Comparison of ENCODE assay signal across 13 mouse cellular contexts in genomic region chr3:82350321-82350720, GRCm38 (mm10). TPM values are rescaled to one million over a fixed set of nuclear protein-coding genes. Genes with fewer than 3 reads are reported as not detected.
A peak's percentile ranks its signal among the peaks of the same experiment; 100 is the strongest.
DNase-seq lines count a peak whose midpoint lies in the region; ATAC-seq and TF ChIP-seq lines count a peak whose summit lies in the region.
"Had no signal": no experiment of that assay in that cellular context is flagged by ENCODE, and none has a peak within 500 bp of the region (broad histone marks: within the 10 kb centered on the region; RNA-seq: fewer than 3 reads in every experiment).

No protein-coding gene starts in this region.

- H3K9me3 ChIP-seq in embryonic facial prominence, embryonic 14.5 days (ENCODE audit: control insufficient read depth, low read length): no peaks in the 10 kb centered on the region
- H3K9me3 ChIP-seq in embryonic facial prominence, embryonic 10.5 days: no peaks in the 10 kb centered on the region
- no peaks in the 10 kb centered on the region for H3K9me3 ChIP-seq in hindbrain, postnatal 0 days (ENCODE audit: low read length)
- no peaks in the 10 kb centered on the region for H3K9me3 ChIP-seq in hindbrain, embryonic 10.5 days
- no peaks in the 10 kb centered on the region for H3K9me3 ChIP-seq in midbrain, embryonic 14.5 days (ENCODE audit: control insufficient read depth, low read length)
- H3K9me3 ChIP-seq in midbrain, embryonic 13.5 days: no peaks in the 10 kb centered on the region
- no peaks in the 10 kb centered on the region for H3K9me3 ChIP-seq in stomach, postnatal 0 days (ENCODE audit: control insufficient read depth, low read length)
- H3K9me3 ChIP-seq: midbrain, embryonic 12.5 days had no signal

- H3K4me1 ChIP-seq in embryonic facial prominence, embryonic 14.5 days (ENCODE audit: control insufficient read depth, insufficient read depth, low read length): no peaks in the 10 kb centered on the region
- H3K4me1 ChIP-seq in embryonic facial prominence, embryonic 10.5 days: no peaks in the 10 kb centered on the region
- H3K4me1 ChIP-seq in hindbrain, postnatal 0 days (ENCODE audit: insufficient read depth, low read length): no peaks in the 10 kb centered on the region
- H3K4me1 ChIP-seq in hindbrain, embryonic 10.5 days (replicated peaks): no peaks in the 10 kb centered on the region
- no peaks in the 10 kb centered on the region for H3K4me1 ChIP-seq in midbrain, embryonic 14.5 days (ENCODE audit: control insufficient read depth, insufficient read depth, low read length)
- no peaks in the 10 kb centered on the region for H3K4me1 ChIP-seq in midbrain, embryonic 13.5 days (replicated peaks)
- no peaks in the 10 kb centered on the region for H3K4me1 ChIP-seq in stomach, postnatal 0 days (replicated peaks; ENCODE audit: control insufficient read depth, insufficient read depth)
- H3K4me1 ChIP-seq: midbrain, embryonic 12.5 days had no signal

- 29% methylated on average over 2 of the region's 2 CpGs for WGBS in embryonic facial prominence, embryonic 14.5 days
- WGBS in embryonic facial prominence, embryonic 10.5 days: 47% methylated on average over 2 of the region's 2 CpGs
- 27% methylated on average over 2 of the region's 2 CpGs for WGBS in hindbrain, postnatal 0 days
- 44% methylated on average over 2 of the region's 2 CpGs for WGBS in hindbrain, embryonic 10.5 days
- WGBS in midbrain, embryonic 14.5 days: 42% methylated on average over 2 of the region's 2 CpGs
- 46% methylated on average over 2 of the region's 2 CpGs for WGBS in midbrain, embryonic 13.5 days
- 18% methylated on average over 2 of the region's 2 CpGs for WGBS in stomach, postnatal 0 days

- H3K4me2 ChIP-seq in embryonic facial prominence, embryonic 14.5 days (ENCODE audit: low read depth, low read length): no peak overlapping the region
- no peak overlapping the region for H3K4me2 ChIP-seq in hindbrain, postnatal 0 days (ENCODE audit: low read depth, low read length)
- no peak overlapping the region for H3K4me2 ChIP-seq in midbrain, embryonic 14.5 days (ENCODE audit: low read length)
- no peak overlapping the region for H3K4me2 ChIP-seq in midbrain, embryonic 13.5 days (replicated peaks)
- H3K4me2 ChIP-seq in stomach, postnatal 0 days (replicated peaks; ENCODE audit: low read depth): no peak overlapping the region
- H3K4me2 ChIP-seq: midbrain, embryonic 12.5 days had no signal

- no peak overlapping the region for H3K27ac ChIP-seq in embryonic facial prominence, embryonic 14.5 days (replicated peaks; ENCODE audit: low read depth, low read length)
- no peak overlapping the region for H3K27ac ChIP-seq in embryonic facial prominence, embryonic 10.5 days (replicated peaks)
- H3K27ac ChIP-seq in hindbrain, postnatal 0 days: no peak overlapping the region
- no peak overlapping the region for H3K27ac ChIP-seq in hindbrain, embryonic 10.5 days
- no peak overlapping the region for H3K27ac ChIP-seq in midbrain, embryonic 14.5 days (replicated peaks; ENCODE audit: low read depth, low read length)
- no peak overlapping the region for H3K27ac ChIP-seq in midbrain, embryonic 13.5 days
- no peak overlapping the region for H3K27ac ChIP-seq in stomach, postnatal 0 days (replicated peaks)
- H3K27ac ChIP-seq: liver, embryonic 14.5 days; midbrain, embryonic 12.5 days had no signal

- no peak for ATAC-seq in embryonic facial prominence, embryonic 14.5 days (ENCODE audit: low read depth)
- ATAC-seq in hindbrain, postnatal 0 days: no peak
- no peak for ATAC-seq in midbrain, embryonic 14.5 days (ENCODE audit: low FRiP score, low TSS enrichment)
- ATAC-seq in midbrain, embryonic 13.5 days: no peak
- no peak for ATAC-seq in stomach, postnatal 0 days (ENCODE audit: low FRiP score, low TSS enrichment)

- H3K9ac ChIP-seq in embryonic facial prominence, embryonic 14.5 days (ENCODE audit: low read depth, low read length): no peak overlapping the region
- no peak overlapping the region for H3K9ac ChIP-seq in hindbrain, postnatal 0 days (replicated peaks; ENCODE audit: low read length)
- H3K9ac ChIP-seq in midbrain, embryonic 14.5 days (replicated peaks; ENCODE audit: low read length): no peak overlapping the region
- no peak overlapping the region for H3K9ac ChIP-seq in midbrain, embryonic 13.5 days (replicated peaks)
- H3K9ac ChIP-seq in stomach, postnatal 0 days (ENCODE audit: low read length): no peak overlapping the region
- H3K9ac ChIP-seq: liver, embryonic 14.5 days; midbrain, embryonic 12.5 days had no signal

- H3K36me3 ChIP-seq in embryonic facial prominence, embryonic 14.5 days (ENCODE audit: control insufficient read depth, insufficient read depth, low read length): no peaks in the 10 kb centered on the region
- no peaks in the 10 kb centered on the region for H3K36me3 ChIP-seq in embryonic facial prominence, embryonic 10.5 days (replicated peaks)
- no peaks in the 10 kb centered on the region for H3K36me3 ChIP-seq in hindbrain, postnatal 0 days (ENCODE audit: insufficient read depth, low read length)
- no peaks in the 10 kb centered on the region for H3K36me3 ChIP-seq in hindbrain, embryonic 10.5 days
- no peaks in the 10 kb centered on the region for H3K36me3 ChIP-seq in midbrain, embryonic 14.5 days (ENCODE audit: control insufficient read depth, insufficient read depth, low read length)
- no peaks in the 10 kb centered on the region for H3K36me3 ChIP-seq in midbrain, embryonic 13.5 days
- H3K36me3 ChIP-seq in stomach, postnatal 0 days (ENCODE audit: control insufficient read depth, insufficient read depth, low read length): no peaks in the 10 kb centered on the region
- H3K36me3 ChIP-seq: midbrain, embryonic 12.5 days had no signal

- TF ChIP-seq EP300 in stomach, postnatal 0 days (optimal IDR thresholded peaks at IDR 0.05): no peak

- DNase-seq in embryonic facial prominence, embryonic 14.5 days (ENCODE audit: low spot score): peak; percentile 65
- no peak for DNase-seq in embryonic facial prominence, embryonic 10.5 days (ENCODE audit: low spot score)
- peak; percentile 69 for DNase-seq in hindbrain, postnatal 0 days (ENCODE audit: low spot score)
- DNase-seq in hindbrain, embryonic 10.5 days (ENCODE audit: low spot score): no peak
- peak; percentile 67 for DNase-seq in midbrain, embryonic 14.5 days
- DNase-seq in stomach, postnatal 0 days (ENCODE audit: low spot score): no peak
- no peak for DNase-seq in left cerebral cortex, adult 11 months (ENCODE audit: low spot score)
- DNase-seq: cerebellum, adult 2 months; lung, postnatal 4 days; right cerebral cortex, postnatal 25 days had no signal

- H3K27me3 ChIP-seq in embryonic facial prominence, embryonic 14.5 days (replicated peaks; ENCODE audit: control insufficient read depth, insufficient read depth, low read length): 0 out of 2 replicates have a peak, but pooled peaks cover 3% of the 10 kb centered on the region
- no peaks in the 10 kb centered on the region; the same call in 1 of the 2 replicates for H3K27me3 ChIP-seq in embryonic facial prominence, embryonic 10.5 days (replicated peaks; ENCODE audit: low read depth, poor library complexity, severe bottlenecking)
- H3K27me3 ChIP-seq in hindbrain, postnatal 0 days (ENCODE audit: insufficient read depth, low read length): no peaks in the 10 kb centered on the region
- no peaks in the 10 kb centered on the region for H3K27me3 ChIP-seq in hindbrain, embryonic 10.5 days (ENCODE audit: insufficient read depth, poor library complexity, severe bottlenecking)
- H3K27me3 ChIP-seq in midbrain, embryonic 14.5 days (ENCODE audit: control insufficient read depth, insufficient read depth, low read length): no peaks in the 10 kb centered on the region
- no peaks in the 10 kb centered on the region for H3K27me3 ChIP-seq in midbrain, embryonic 13.5 days
- H3K27me3 ChIP-seq in stomach, postnatal 0 days (ENCODE audit: control insufficient read depth, insufficient read depth, low read length): no peaks in the 10 kb centered on the region
- H3K27me3 ChIP-seq: midbrain, embryonic 12.5 days had no signal

- peak; percentile 62 for TF ChIP-seq CTCF in hindbrain, postnatal 0 days (IDR thresholded peaks at IDR 0.05; ENCODE audit: low read depth)
- TF ChIP-seq CTCF in stomach, postnatal 0 days (IDR thresholded peaks at IDR 0.05; ENCODE audit: low read depth): peak; percentile 68

- H3K4me3 ChIP-seq in embryonic facial prominence, embryonic 14.5 days (ENCODE audit: low read depth, low read length): no peak overlapping the region
- no peak overlapping the region for H3K4me3 ChIP-seq in embryonic facial prominence, embryonic 10.5 days
- H3K4me3 ChIP-seq in hindbrain, postnatal 0 days (ENCODE audit: low read length): no peak overlapping the region
- H3K4me3 ChIP-seq in hindbrain, embryonic 10.5 days: no peak overlapping the region
- H3K4me3 ChIP-seq in midbrain, embryonic 14.5 days (replicated peaks; ENCODE audit: low read depth, low read length): no peak overlapping the region
- no peak overlapping the region for H3K4me3 ChIP-seq in midbrain, embryonic 13.5 days (replicated peaks)
- no peak overlapping the region for H3K4me3 ChIP-seq in stomach, postnatal 0 days (ENCODE audit: low read depth, low read length)
- H3K4me3 ChIP-seq: midbrain, embryonic 12.5 days had no signal

RNA-seq across cellular contexts. Expression of gene Map9, which starts 7.5 kb away (rescaled TPM):
- 8.6 and 9.9 TPM in 2 replicates for polyA plus RNA-seq in embryonic facial prominence, embryonic 14.5 days (2014; fragmentation: Nextera tagmentation; extraction: Ambion mirVana)
- 7.1 and 8.5 TPM in 2 replicates for polyA plus RNA-seq in embryonic facial prominence, embryonic 10.5 days (2016; fragmentation: Nextera tagmentation; extraction: Ambion mirVana)
- total RNA-seq in hindbrain, postnatal 0 days (2014; rRNA removed): 47.8 and 53.3 TPM in 2 replicates
- 109 and 118 TPM in 2 replicates for polyA plus RNA-seq in hindbrain, postnatal 0 days (2015; fragmentation: Nextera tagmentation; extraction: Ambion mirVana)
- 6.9 TPM in 2 replicates for polyA plus RNA-seq in hindbrain, embryonic 10.5 days (2016; fragmentation: Nextera tagmentation; extraction: Ambion mirVana)
- polyA plus RNA-seq in midbrain, embryonic 14.5 days (2014; fragmentation: Nextera tagmentation; extraction: Ambion mirVana): 92.3 and 101 TPM in 2 replicates
- polyA plus RNA-seq in midbrain, embryonic 13.5 days (2015; fragmentation: Nextera tagmentation; extraction: Ambion mirVana): 50.8 and 57.6 TPM in 2 replicates
- 4.7 and 5.5 TPM in 2 replicates for polyA plus RNA-seq in stomach, postnatal 0 days (2015; fragmentation: Nextera tagmentation; extraction: Ambion mirVana)

Comparison
In these comparisons a context has a peak if more than half of its experiments do, and no peak if none do; other contexts are left out.
1. DNase-seq: peak in embryonic facial prominence, embryonic 14.5 days (single experiment), hindbrain, postnatal 0 days (single experiment) and midbrain, embryonic 14.5 days (single experiment); none in embryonic facial prominence, embryonic 10.5 days (single experiment), hindbrain, embryonic 10.5 days (single experiment), stomach, postnatal 0 days (single experiment) and left cerebral cortex, adult 11 months (single experiment).